Mouse (Mus musculus) E14TG2a.4 (cell line): ENCODE results near the gene Tex50.

Experiments
- CTCF ChIP-seq: conservative IDR thresholded peaks from 2 replicates; pipeline ENCODE4 v1.5.1; 2014; ENCODE audit warnings: low read length
- NANOG ChIP-seq: IDR thresholded peaks from 2 replicates; pipeline ENCODE4 v1.6.1; 2014; ENCODE audit warnings: borderline replicate concordance, low read length, mixed read lengths
- POU5F1 ChIP-seq: IDR thresholded peaks from 2 replicates; pipeline ENCODE4 v1.6.1; 2014; ENCODE audit warnings: low read length, borderline replicate concordance

DNA sequence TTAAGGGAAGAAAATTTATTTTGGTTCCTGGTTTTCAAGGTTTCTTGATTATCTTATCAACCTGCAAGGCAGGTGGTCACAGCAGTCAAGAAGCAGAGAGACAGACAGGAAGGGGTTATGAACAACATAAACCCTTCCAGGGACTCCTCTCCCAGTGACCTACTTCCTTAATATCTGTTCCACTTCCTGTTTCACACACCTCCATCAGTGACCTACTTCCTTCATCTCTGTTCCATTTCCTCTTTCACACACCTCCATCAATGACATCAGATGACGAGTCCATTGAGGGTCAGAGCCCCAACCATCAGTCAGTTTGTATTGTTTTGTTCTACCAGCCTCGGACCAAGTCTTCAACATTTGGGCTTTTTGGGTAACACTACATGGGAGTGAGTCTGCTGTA is 19.6 kb downstream of the Tex50 start:
- TF ChIP-seq CTCF (no peak), POU5F1 (no peak), NANOG (no peak)
